Mouse (Mus musculus): Measurements from ENCODE around the gene Cxcl9.

Cxcl9 gene

DNA sequence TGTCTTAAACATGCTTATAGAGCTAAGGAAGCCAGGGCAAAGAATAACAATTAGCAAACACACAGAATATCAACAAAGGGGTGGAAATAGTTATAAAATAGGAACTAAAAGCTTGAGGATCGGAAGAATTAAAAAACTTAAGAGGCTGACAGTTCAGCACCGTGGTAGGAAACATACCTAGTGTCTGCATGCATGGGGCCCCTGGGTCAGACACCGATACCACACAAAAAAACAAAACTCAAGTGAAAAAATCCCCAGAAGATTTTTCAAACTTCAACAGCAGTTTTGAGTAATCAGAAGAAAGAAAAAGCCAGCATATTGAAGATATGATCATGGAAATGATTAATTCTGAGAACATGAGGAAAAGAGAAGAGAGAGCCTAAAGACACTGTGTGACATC, 8.9 kb upstream of the Cxcl9 start:
- DNase-seq, result no peak

DNA sequence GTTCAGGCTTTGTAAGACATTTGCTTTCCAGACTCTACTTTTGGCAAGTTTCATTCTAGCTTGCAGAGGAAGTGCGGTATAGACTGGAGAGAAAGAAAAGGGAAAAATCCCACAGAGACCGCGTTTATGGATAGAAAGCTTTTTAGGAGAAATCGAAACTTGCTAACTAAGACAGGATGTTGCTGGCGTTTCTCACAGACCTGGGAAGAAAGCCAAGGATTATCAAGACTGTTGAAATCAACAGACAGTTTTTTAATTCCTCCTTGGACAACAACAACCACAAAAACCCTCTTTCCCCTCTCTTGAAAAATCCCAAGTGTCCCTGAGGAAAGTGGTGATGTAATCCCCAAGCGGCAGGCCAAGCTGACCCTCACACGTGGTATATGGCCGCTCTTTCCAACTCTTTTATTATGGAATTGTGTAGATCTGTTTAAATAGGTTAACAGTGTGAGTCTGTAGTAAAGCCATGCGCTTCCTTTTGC, 4.5 kb upstream of the Cxcl9 start:
- peak; percentile 69 for DNase-seq

DNA sequence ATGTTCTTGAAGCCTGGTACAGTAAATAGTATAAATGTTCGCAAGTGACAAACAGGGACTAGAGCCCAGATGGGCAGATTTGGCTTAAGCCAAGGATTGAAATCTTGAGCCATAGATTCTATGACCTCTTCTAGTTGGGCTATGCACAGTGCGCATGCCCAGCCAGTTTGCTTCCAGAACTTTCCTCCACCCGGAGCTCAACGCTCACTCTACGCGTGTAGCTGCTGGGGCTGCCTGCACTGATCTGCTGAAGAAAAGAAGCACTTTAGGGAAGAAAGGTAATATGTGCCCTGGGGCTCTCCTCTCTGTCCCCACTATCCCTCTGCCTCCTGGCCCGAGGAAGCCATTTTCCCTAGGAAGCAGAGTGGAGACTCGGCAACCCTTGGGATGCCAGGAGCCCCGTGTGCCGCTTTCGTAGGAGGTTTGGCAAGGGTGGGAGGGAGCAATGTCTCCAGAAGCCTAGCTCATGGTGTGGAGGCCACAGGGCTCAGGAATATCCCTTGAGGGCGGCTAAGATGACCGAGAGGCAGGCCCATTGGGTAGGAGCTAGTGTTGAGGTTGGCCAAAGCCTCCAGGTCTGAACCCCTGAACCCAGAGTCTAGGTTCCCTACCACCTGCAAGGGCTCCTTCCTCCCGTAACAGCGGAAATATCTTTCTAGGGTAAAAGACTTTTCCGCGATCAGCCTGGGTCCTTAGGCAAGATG, 3.9 kb upstream of the Cxcl9 start, which contains the start of gene Art3:
Art3 (plus strand) TSS at position 193 of the 704 bp plus-strand sequence.
- no peak for DNase-seq

DNA sequence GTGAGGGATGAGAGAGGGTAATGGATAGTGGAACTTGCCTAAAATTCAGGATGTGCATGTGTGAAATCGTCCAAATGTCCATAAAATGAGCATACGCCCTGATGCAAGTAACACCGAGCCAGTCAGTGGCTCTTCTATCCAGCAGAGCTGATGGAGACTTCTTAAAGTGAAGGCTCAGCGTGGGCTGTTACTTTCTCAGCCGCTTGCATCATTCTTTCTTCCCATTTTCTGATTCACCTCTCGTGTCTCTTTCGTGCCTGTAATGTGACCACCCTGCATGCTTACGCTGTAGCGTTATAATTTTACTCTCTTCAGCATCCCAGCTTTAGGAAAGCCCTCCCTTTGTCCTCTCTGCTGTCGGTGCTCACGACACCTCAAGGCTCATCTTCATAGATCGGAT, 3.2 kb upstream of the Cxcl9 start:
- DNase-seq, result peak; percentile 23

DNA sequence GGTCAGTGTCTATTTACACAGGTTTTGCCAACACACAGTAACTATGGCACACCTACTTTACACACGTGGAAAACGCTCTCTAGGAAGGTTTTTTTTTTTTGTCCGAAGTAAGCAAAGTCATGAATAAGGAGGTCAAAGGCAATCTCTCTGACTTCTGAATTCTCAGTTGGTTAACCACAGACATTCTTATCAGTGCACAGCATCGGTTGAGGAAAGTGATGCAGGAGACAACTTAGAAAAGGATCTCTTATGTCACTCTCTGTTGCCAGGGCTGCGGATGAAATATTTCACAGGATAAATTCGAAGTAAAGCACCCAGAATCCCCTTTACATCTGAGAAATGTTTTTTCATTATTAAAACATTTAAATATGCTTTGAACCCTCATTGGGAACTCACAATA, 512 bp downstream of the Cxcl9 start:
- no peak for DNase-seq

DNA sequence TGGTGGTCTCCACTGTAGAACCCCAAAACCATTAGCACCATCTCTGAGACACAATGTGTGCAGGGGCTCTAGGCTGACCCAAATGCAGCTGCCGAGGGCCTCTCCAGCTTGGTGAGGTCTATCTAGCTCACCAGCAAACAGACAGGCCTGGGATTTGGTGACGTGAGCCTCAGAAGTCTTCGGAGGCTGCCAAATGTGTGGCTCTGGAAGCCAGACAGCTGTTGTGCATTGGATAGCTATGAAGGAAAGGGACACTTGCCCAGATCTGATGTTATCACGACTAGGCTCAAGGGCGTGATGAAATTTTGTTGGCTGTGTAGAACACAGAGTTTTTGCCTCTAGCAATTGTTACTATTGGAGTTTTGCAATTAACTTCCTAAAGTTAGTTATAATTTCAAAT, 4.6 kb downstream of the Cxcl9 start:
- DNase-seq, result peak; percentile 77

DNA sequence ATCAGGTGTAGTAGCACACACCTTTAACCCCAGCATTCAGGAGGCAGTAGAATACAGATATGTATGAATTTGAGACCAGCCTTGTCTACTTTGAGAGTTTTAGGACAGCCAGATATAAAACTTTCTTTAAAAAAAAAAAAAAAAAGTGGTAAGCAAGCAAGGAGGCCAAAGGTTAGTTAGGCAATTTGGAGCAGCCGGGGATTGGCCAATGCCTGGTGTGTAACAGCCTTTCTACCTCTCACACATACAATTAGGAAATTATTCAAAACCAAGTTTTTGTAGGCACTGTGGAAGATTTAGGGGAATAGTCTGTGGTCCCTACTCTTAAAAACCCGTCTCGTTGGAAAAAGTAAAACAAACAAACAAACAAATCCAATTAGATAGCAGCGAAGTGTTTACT, 5.3 kb downstream of the Cxcl9 start:
- peak; percentile 62 for DNase-seq

DNA sequence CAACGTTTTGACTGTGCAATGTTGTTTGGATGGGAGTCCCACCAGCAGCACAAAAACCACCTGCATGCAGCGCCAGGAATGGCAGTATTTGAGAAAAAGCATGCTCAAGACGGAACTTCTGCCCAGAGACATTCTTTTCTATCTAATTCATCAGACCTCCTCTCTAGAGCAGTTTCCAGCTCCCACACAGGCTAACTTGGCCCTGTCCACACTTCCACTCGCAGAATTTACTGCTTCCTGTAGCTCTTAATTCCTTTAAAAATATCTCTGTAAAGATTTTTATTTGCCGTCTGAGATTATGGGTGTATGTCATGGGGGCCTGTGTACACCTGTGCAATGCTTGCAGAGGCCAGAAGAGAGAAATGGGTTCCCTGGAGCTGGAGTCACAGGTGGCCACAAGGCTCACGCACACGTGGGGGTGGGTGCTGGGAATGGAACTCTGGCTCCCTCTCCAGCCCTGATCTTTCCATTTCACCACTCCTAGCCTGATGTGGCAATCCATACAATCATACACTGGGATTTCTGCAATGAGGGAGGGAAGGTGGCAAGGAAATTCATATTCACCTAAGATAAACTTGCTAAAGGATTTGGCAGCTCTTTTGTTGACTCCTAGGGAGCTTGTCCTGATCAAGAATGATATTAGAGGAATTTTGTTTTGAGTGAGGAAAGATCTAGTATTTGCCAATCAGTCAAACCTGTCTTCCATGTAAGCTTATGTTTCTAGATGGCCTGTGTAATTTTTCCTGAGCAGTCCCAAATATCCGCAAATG, 6.1 kb downstream of the Cxcl9 start:
- DNase-seq, result peak; percentile 9

DNA sequence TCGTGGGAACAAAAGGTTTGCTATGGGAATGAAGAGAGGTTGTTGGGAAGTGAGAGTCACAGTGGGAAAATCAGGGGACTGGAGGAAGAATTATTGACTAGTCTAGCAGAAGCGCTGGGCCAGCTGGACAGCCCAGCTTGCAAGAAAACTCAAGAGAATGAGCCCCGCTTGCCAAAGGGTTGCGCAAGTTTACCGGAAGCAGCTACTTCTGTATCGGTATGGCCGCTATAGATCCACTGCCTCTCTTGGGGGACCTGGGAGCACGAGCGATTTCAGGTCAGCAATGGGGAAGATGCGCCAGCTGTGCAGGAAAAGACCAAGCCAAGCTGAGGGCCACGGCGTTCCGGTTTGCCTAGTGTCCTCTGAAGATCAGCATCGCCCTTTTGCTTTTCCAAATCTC, 9.3 kb downstream of the Cxcl9 start:
- peak; percentile 32 for DNase-seq

DNA sequence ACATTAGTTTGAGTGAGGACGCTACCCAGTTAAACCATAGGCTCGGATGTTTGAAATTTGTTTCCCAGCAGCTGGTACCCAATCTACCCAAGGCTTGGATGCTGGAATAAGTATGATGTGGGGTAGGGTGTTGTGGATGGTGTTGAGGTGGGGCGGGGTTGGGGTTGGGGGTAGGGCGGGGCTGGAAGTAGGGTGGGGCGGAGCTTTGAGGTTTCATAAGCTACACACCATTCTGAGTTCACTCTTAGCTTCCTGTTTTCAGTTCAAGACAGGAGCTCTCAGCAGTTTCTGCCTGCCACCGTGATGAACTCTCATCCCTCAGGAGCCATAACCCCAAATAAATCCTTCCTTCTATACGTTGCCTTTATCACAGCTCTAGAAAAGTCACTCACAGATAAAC, 9.8 kb downstream of the Cxcl9 start:
- DNase-seq, result peak; percentile 11

DNA sequence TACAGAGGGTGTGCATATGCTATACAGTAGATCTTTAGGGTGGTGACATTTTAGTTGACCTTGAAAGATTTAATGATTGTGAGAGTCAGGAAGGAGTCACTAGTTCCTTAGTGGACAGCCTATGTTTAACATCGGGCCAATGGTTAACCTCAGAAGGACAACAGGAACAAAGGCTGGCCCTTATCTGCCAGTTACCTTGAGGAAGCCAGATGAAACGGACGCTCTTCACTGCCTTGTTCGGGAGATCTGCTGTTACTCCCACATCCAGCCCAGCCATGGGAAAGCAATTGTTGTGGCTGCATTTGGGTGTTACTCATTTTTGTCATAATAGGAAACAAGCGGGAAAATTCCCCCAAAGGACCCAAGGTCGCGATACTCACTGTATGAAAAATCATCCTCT, 14.1 kb downstream of the Cxcl9 start:
- DNase-seq, result no peak

DNA sequence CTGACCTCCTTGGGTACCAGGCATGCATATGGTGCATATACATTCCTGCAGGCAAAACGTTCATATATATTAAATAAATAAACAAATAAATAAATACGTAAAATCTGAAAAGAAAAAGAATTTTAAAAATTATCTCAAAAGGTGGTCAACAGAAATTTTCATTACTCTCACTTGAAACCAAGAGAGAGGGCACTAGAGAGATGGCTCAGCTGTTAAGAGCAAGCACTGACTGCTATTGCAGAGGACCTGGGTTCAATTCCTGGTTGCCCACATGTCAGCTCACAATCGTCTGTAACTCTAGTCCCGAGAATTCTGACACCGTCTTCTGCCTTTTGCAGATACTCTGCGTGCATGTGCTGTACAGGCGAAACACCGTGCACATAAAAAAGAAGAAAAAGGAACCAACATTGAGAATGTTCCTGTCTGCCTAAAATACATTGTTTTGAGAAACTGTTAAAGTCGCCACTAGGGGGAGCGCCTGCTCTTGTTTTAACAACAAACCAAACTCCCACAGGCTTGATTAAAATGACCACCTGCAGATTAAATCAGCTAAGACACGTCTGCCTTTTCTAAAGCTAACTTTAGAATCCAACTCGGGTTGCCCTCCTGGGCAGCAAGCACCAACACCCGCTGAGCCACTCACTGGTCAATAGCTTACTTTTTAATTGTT, 15.7 kb downstream of the Cxcl9 start:
- peak; percentile 97 for DNase-seq

DNA sequence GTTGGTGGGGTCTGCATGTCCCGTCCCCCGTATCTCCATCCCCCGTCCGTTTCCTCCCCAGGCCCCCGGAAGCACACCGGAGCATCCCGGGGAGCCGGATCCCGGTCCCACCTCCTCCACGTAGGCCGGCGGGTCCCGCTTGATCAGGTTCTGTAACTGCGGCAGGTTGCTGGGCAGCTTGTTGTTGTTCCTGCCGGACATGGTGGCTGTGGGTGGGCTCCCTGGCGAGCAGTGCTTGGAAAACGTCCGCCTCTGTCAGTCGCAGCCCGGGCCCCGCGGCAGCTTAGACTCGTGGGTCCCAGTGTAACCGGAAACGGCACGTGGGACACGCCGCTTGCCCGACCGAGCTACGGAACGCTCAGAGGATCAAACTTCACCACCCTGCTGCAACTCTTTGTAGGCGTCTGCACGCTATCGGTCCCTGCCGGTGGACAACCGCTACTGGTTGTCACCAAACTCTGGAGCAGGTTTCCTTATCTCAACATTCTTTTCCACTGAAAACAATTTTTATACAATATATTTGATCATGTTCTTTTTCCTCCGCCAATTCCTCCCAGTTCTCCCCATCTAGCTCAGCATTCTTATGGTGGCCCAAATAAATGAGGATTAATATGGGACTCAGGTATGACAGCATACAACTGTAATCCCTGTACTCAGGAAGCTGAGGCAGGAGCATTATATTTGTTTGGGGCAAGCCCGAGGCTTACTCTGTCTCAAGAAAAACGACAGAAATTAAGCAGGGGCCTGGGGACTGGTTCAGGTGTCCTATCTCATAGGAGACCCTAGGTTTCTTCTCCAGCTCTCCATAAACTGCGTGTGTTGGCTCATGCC, 18.0 kb downstream of the Cxcl9 start, which contains the start of gene Sdad1:
Sdad1 (minus strand) TSS at position 799 of the 831 bp plus-strand sequence.
- DNase-seq, result peak; percentile 95

DNA sequence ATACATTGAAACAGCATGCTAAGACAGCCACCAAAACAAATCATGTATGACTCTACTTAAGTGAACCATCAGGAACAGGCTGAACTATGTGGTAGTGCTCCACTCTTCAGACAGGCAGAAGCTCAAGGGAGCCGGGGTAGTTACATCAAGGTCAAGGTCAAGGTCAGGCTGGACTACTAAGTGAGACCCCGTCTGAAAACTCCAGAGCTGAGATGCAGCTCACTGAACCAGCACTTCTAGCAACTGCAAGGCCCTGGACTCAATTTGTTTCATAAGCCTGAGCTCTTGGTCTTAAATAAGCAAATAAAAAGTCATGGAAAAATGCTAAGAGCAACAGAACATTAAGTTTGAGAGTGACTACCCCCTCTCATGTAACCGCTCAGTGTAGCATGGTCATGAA, 23.6 kb downstream of the Cxcl9 start:
- no peak for DNase-seq

DNA sequence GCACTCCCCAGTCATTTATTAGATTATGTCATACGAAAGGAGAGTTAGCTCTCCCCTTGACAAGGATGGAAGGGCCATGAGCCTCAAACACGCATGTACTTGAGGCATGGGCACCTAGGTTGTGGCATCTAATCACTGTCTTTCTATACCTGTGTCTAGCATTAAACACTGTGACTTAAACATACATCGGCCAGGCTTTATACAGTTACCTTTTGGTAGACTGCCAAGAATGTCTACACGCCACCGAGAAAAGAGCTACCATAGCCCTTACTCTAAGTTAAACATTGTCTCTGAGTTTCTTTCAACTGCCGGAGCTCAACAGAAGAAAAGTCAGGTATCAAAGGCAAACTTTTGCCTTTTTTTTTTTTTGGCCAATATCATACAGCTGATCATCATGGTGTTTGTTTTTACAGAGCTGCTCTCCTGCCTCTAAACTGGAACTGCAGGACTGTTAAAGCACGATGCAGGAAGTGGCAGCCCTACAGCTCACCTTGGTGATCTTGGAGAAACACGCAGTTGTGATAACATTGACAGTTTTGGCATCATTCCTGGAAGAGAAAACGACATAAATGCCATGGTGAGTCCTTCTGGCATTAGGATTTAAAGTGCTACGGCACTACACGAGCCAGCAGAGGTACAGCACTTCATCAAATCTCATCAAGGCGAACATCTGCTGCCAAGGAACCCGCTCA, 25.6 kb downstream of the Cxcl9 start:
- DNase-seq, result no peak

DNA sequence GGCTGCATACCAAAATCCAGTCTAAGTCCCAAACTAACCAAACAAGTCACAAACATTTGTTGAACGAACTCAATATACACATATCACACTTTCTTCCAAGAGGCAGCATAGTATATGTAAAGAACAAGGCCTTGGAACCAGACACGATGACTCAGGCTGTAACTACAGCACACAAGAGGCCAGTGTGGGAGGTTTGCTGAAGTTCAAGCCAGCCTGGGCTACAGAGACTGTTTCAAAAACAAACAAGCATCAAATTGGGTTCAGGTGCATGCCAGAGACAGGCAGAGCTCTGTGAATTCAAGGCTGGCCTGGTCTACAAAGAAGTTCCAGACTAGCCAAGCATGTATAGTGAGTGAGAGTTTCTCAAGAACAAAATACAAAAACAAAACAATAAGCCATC, 33.4 kb downstream of the Cxcl9 start:
- DNase-seq, result no peak

DNA sequence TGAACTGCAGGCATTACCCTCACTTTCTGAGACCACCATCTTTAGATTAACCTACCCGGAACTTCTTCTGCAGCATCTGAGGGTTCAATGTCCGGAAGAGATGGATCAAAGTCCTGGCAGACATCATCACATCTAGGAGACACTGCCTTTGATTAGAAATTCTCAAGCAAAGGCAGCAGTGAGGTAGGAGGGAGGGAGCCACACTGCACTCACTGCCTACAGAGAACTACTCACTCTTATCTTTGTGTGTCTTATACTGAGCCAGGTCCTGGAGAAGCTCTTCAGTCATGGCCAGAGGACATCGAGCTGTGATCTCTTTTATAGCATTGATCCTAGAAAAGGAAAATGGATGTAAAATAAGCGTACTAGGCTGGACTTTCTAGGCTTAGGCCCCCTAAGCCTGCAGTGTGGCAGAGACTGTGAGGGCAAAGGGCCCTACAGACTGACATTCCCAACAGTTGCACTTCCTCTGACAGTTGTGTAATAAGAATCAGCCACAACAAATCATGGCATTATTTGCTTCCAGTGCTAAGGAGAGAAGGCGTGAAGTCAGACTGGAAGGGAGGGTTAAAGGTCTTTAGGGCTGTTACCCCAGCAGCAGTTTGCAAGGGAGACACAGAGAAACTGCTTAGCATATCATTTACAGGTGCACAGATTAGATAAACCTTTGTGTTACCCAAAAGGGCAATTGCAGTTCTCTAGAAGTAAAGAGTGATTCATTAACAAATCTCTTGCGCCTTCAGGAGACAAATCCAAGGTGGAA, 36.0 kb downstream of the Cxcl9 start:
- no peak for DNase-seq

DNA sequence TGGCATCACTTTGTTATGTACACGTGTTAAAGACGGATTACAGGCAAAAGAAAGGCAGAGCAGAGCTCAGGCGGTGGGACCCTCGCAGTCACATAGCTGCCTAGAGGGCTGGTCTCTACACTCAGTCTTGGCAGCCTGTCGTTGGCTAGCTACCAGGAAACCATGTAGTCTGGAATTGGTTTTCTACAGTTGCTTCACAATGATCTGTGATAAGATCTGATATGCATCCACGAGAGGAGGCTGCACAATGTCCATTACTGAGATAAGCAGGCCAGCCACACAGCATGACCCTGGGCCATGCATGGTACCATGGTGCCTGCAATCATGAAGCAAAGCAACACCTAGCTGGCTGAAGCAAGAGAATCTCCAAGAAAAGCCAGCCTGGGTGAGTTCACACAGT, 40.0 kb downstream of the Cxcl9 start:
- DNase-seq, result no peak

DNA sequence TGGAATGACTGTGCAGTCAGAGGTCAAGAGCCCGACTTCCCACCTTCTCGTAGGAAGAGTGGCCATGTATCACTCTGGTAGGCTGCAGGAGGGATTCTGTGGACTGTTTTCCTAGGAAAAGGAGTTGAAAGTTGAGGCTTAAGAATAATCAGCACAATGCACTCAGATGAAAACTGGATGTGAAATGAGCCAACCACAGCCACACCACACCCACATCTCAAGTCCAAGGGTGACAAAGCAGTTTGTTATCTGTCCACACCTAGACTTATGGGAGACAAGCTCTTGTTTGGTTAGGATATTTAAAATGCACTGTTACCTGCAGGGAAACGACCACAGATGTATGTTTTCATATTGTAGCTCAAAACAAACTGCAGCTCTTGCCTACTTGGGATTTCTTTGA, 44.8 kb downstream of the Cxcl9 start:
- no peak for DNase-seq

DNA sequence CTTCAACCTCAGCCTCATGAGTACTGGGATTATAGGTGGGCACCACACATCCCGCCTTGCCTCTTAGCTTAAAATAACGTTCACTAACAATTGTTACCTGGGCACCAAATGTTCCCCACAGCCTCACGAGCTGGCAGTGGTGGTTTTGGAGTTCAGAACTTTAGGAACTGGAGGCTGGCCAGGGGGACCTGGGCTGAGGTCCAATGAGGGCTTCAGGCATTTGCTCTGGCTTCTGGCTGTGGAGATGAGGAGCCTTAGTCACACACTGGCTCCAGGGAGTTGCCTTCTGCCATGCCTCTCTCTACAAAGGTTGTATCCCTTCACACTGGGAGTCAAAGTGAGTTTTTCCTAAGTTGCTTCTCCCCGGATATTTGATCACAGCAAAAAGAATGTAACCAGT, 45.3 kb downstream of the Cxcl9 start:
- no peak for DNase-seq

DNA sequence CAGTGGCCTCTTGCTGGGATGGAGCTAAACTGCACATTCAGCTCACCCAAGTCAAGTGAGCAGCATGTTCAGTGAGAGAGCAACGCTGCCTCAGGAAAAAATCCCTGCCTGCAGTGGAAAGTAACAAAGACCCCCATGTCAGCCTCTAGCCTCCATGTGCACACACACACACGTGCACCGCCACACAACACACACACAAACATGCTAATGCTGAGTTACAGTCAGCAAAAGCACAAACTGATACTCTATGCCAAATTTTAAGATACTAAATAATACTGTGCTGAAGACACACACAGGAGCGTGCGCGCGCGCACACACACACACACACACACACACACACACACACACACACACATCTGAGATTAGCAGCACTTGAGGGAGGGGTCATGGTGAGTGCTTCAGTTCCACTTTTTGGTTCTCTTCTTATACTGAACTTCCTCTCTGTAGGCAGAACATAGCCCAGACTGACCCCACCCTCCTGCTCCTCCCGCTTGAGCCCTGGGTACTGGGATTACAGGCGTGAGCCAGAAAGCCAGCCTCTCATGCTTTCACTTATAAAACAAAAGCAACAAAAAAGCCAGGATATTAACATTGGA, 48.8 kb downstream of the Cxcl9 start:
- DNase-seq, result peak; percentile 69
